Comparison of ENCODE assay signal across 19 mouse cellular contexts in the genomic region with DNA sequence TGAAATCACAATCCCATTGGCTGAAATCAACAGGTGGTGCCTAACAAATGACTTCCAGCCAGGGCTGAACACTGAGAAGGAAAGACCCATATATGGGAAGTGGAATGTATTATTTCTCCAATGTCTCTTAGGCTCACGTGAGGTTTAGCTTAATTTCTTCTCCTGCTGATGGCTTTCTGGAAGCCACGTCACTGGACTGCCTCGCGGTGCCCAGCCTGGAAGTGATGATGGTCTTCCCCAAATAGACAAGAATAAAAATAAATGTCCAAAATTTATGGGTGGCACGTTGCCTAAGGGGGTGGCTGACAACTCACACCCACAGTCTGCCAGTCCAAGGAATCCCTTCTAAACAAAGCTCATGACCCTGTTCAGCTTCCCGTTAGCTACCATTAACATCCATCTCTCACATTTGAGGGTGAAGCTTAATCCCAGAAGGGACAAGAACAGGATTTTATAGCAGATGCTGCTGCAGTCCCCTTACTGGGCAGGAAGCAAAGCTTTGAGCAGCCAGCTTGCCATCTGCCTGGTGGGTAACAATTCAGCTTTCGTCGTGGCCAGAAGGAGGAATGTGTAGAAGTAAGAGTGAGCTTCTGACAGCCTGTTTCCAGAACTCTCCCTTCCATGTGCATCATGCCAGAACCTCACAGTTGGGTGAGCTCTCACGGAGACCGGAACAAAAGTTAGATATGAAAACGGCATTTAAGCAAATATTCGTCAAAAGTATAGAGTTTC.
DNase-seq lines count a peak whose midpoint lies in the region.
"Had no signal": no experiment of that assay in that cellular context is flagged by ENCODE, and none has a peak within 500 bp of the region (broad histone marks: within the 10 kb centered on the region; RNA-seq: fewer than 3 reads in every experiment).

No protein-coding gene starts in this region.

- peak; percentile 11 to 20 for DNase-seq in cerebellum, postnatal 14 days
- DNase-seq in cerebellum, adult 11 months, result no peak
- peak; percentile 18 to 25 for DNase-seq in layer of hippocampus, adult 8-10 months (ENCODE audit: low spot score in 2 of 2)
- no peak for DNase-seq in layer of hippocampus, postnatal 10 days (ENCODE audit: low spot score in 2 of 2)
- peak; percentile 17 to 73 for DNase-seq in left cerebral cortex, postnatal 25 days (ENCODE audit: low spot score in 2 of 2)
- peak; percentile 33 for DNase-seq in right cerebral cortex, postnatal 4 days
- DNase-seq in yolk sac, embryonic 10.5 days (ENCODE audit: low spot score), result no peak
- no peak for DNase-seq in lung, postnatal 14 days
- DNase-seq: adrenal gland, postnatal 14 days; cerebellum, postnatal 25 days; gastrocnemius, postnatal 10 days; heart, adult 18-20 months; heart, postnatal 14 days; kidney, adult 11 months; lung, embryonic 14.5 days; lung, postnatal 36 days; midbrain, embryonic 14.5 days; thymus, adult 2 months; thymus, postnatal 4 days had no signal

- intact Hi-C loops in left cerebral cortex, postnatal 25 days (cut with DNase I), result no loop called here

Comparison
In these comparisons a context has a peak if more than half of its experiments do, and no peak if none do; other contexts are left out.
1. DNase-seq: peak in cerebellum, postnatal 14 days (2 of 2), layer of hippocampus, adult 8-10 months (2 of 2), left cerebral cortex, postnatal 25 days (2 of 2) and right cerebral cortex, postnatal 4 days (single experiment); none in cerebellum, adult 11 months (single experiment), layer of hippocampus, postnatal 10 days (0 of 2), yolk sac, embryonic 10.5 days (single experiment) and lung, postnatal 14 days (single experiment).